Mouse (Mus musculus) heart, postnatal 0 days (tissue): Measurements from ENCODE around the gene Smtnl1.

Source experiments
- CTCF ChIP-seq: IDR thresholded peaks from 2 replicates; pipeline ENCODE4 v1.5.1; 2016; ENCODE audit warnings: antibody characterized with exemption, control low read depth, low read depth
- EP300 ChIP-seq: IDR thresholded peaks from 2 replicates; pipeline ENCODE4 v1.6.1; 2016; ENCODE audit warnings: antibody characterized with exemption, low read depth

GRCm38 (mm10) chr2:84841905-84842304 lies 19.5 kb upstream of the Smtnl1 start:
- TF ChIP-seq CTCF (no peak), EP300 (no peak)
